Mouse (Mus musculus) hindbrain, embryonic 10.5 days (tissue): ENCODE results near the gene Hipk3. TPM values are rescaled to one million over a fixed set of nuclear protein-coding genes. Genes with fewer than 3 reads are reported as not detected.

Experiments
- DNase-seq: peaks from one replicate; pipeline ENCODE4 v3.0.0-alpha.2; 2017; ENCODE audit warnings: low spot score
- H3K27ac ChIP-seq: fragments of 300-500 bp; sonication (generic); 2 replicates; pipeline ENCODE4 v1.5.1; 2016; ENCODE audit warnings: mild to moderate bottlenecking, moderate library complexity
- H3K27me3 ChIP-seq: fragments of 300-500 bp; sonication (generic); 2 replicates; pipeline ENCODE4 v1.6.1; 2016; ENCODE audit warnings: mild to moderate bottlenecking; ENCODE audit not compliant: poor library complexity, insufficient read depth, severe bottlenecking
- H3K36me3 ChIP-seq: fragments of 300-500 bp; sonication (generic); 2 replicates; pipeline ENCODE4 v1.6.1; 2016; ENCODE audit warnings: mild to moderate bottlenecking, moderate library complexity
- H3K4me1 ChIP-seq: fragments of 300-500 bp; sonication (generic); replicated peaks from 2 replicates; pipeline ENCODE4 v1.6.1; 2016; ENCODE audit warnings: mild to moderate bottlenecking
- H3K4me3 ChIP-seq: fragments of 300-500 bp; sonication (generic); 2 replicates; pipeline ENCODE4 v1.5.1; 2016; ENCODE audit warnings: mild to moderate bottlenecking, moderate library complexity
- H3K9me3 ChIP-seq: fragments of 300-500 bp; sonication (generic); 2 replicates; pipeline ENCODE4 v1.6.1; 2016; ENCODE audit warnings: mild to moderate bottlenecking, moderate library complexity
- WGBS: fragments of 180-500 bp; shearing (Covaris S2); methylation state at CpG from one replicate; pipeline ENCODE4 v1.1.7; 2016; 5-methylcytosine and 5-hydroxymethylcytosine counted together
- polyA plus RNA-seq: library from polyadenylated mRNA; unstranded; fragments of >200 nt; fragmentation: Nextera tagmentation; extraction: Ambion mirVana; gene quantifications from 2 replicates; pipeline ENCODE4 v1.2.1, GENCODE M21; 2016

Hipk3 gene
- polyA plus RNA-seq: 7.0 and 8.4 TPM in 2 replicates

GRCm38 (mm10) chr2:104493951-104494800 lies at the start of gene Hipk3:
Gene Hipk3 (minus strand): TSS chr2:104494446.
- peaks cover 23% of the 10 kb centered on the region for H3K27me3 ChIP-seq
- peak within 1 kb of the TSS; percentile 92 for H3K4me3 ChIP-seq
- no peaks in the 10 kb centered on the region for H3K9me3 ChIP-seq
- H3K4me1 ChIP-seq: peaks cover 23% of the 10 kb centered on the region
- peak within 1 kb of the TSS; percentile 100 for H3K27ac ChIP-seq
- WGBS: under 1% methylated on average over 98 of the region's 98 CpGs
- H3K36me3 ChIP-seq: no peaks in the 10 kb centered on the region
- peak; percentile 82 for DNase-seq

GRCm38 (mm10) chr2:104540286-104540685 lies 46.0 kb upstream of the Hipk3 start:
- no peak for DNase-seq
- Histone ChIP-seq H3K36me3 (no peaks in the 10 kb centered on the region), H3K9me3 (peaks cover 3% of the 10 kb centered on the region; the same call in 1 of the 2 replicates), H3K27me3 (no peaks in the 10 kb centered on the region), H3K4me1 (no peaks in the 10 kb centered on the region), H3K27ac (no peak overlapping the region), H3K4me3 (no peak overlapping the region)
- 76% methylated on average over 2 of the region's 2 CpGs for WGBS

- H3K9me3 ChIP-seq: no peaks in the 10 kb centered on the region
- H3K4me1 ChIP-seq: no peaks in the 10 kb centered on the region
- no peak overlapping the region for H3K27ac ChIP-seq
- no peaks in the 10 kb centered on the region for H3K27me3 ChIP-seq
- no peaks in the 10 kb centered on the region for H3K36me3 ChIP-seq
- WGBS: 91% methylated on average over 3 of the region's 3 CpGs
- no peak overlapping the region for H3K4me3 ChIP-seq
- DNase-seq: no peak
Observed at GRCm38 (mm10) chr2:104534751-104535150, 40.5 kb upstream of the Hipk3 start.

- 61% methylated on average over 1 of the region's 1 CpGs for WGBS
- H3K4me3 ChIP-seq: no peak overlapping the region
- no peaks in the 10 kb centered on the region for H3K36me3 ChIP-seq
- H3K4me1 ChIP-seq: no peaks in the 10 kb centered on the region
- H3K9me3 ChIP-seq: no peaks in the 10 kb centered on the region
- no peak for DNase-seq
- no peaks in the 10 kb centered on the region for H3K27me3 ChIP-seq
- no peak overlapping the region for H3K27ac ChIP-seq
Observed at GRCm38 (mm10) chr2:104532548-104532947, 38.3 kb upstream of the Hipk3 start.

- no peak for DNase-seq
- Histone ChIP-seq H3K9me3 (no peaks in the 10 kb centered on the region), H3K36me3 (no peaks in the 10 kb centered on the region), H3K27ac (no peak overlapping the region), H3K27me3 (no peaks in the 10 kb centered on the region), H3K4me1 (no peaks in the 10 kb centered on the region), H3K4me3 (no peak overlapping the region)
- 72% methylated on average over 3 of the region's 3 CpGs for WGBS
Observed at GRCm38 (mm10) chr2:104526559-104526958, 32.3 kb upstream of the Hipk3 start.

GRCm38 (mm10) chr2:104525506-104525905 lies 31.3 kb upstream of the Hipk3 start:
- H3K4me3 ChIP-seq: no peak overlapping the region
- H3K36me3 ChIP-seq: no peaks in the 10 kb centered on the region
- DNase-seq: no peak
- H3K27me3 ChIP-seq: no peaks in the 10 kb centered on the region
- 82% methylated on average over 5 of the region's 5 CpGs for WGBS
- no peaks in the 10 kb centered on the region for H3K9me3 ChIP-seq
- no peaks in the 10 kb centered on the region for H3K4me1 ChIP-seq
- no peak overlapping the region for H3K27ac ChIP-seq

GRCm38 (mm10) chr2:104511622-104512021 lies 17.4 kb upstream of the Hipk3 start:
- H3K27me3 ChIP-seq: no peaks in the 10 kb centered on the region
- no peaks in the 10 kb centered on the region for H3K4me1 ChIP-seq
- WGBS: 87% methylated on average over 8 of the region's 8 CpGs
- DNase-seq: no peak
- H3K27ac ChIP-seq: no peak overlapping the region
- H3K9me3 ChIP-seq: no peaks in the 10 kb centered on the region
- H3K4me3 ChIP-seq: no peak overlapping the region
- no peaks in the 10 kb centered on the region for H3K36me3 ChIP-seq

GRCm38 (mm10) chr2:104502388-104502787 lies 8.1 kb upstream of the Hipk3 start:
- Histone ChIP-seq H3K4me3 (no peak overlapping the region), H3K9me3 (no peaks in the 10 kb centered on the region), H3K36me3 (no peaks in the 10 kb centered on the region), H3K4me1 (no peaks in the 10 kb centered on the region), H3K27me3 (no peaks in the 10 kb centered on the region), H3K27ac (no peak overlapping the region)
- DNase-seq: no peak
- WGBS: 73% methylated on average over 3 of the region's 3 CpGs

- Histone ChIP-seq H3K9me3 (no peaks in the 10 kb centered on the region), H3K4me3 (no peak overlapping the region), H3K27ac (no peak overlapping the region), H3K4me1 (no peaks in the 10 kb centered on the region), H3K36me3 (no peaks in the 10 kb centered on the region), H3K27me3 (peaks cover 11% of the 10 kb centered on the region)
- DNase-seq: no peak
- WGBS: 90% methylated on average over 2 of the region's 2 CpGs
Observed at GRCm38 (mm10) chr2:104501091-104501490, 6.8 kb upstream of the Hipk3 start.

- Histone ChIP-seq H3K36me3 (no peaks in the 10 kb centered on the region), H3K4me1 (peaks cover 12% of the 10 kb centered on the region), H3K4me3 (no peak overlapping the region), H3K27ac (no peak overlapping the region), H3K9me3 (no peaks in the 10 kb centered on the region), H3K27me3 (peaks cover 23% of the 10 kb centered on the region)
- 56% methylated on average over 4 of the region's 4 CpGs for WGBS
- no peak for DNase-seq
Observed at GRCm38 (mm10) chr2:104497771-104498170, 3.5 kb upstream of the Hipk3 start.

- peaks cover 23% of the 10 kb centered on the region for H3K27me3 ChIP-seq
- no peaks in the 10 kb centered on the region for H3K36me3 ChIP-seq
- no peak for DNase-seq
- 93% methylated on average over 2 of the region's 2 CpGs for WGBS
- H3K4me3 ChIP-seq: no peak overlapping the region
- H3K27ac ChIP-seq: no peak overlapping the region
- no peaks in the 10 kb centered on the region for H3K9me3 ChIP-seq
- peaks cover 17% of the 10 kb centered on the region for H3K4me1 ChIP-seq
Observed at GRCm38 (mm10) chr2:104497231-104497630, 3.0 kb upstream of the Hipk3 start.

GRCm38 (mm10) chr2:104496206-104496605 lies 2.0 kb upstream of the Hipk3 start:
- no peaks in the 10 kb centered on the region for H3K9me3 ChIP-seq
- no peaks in the 10 kb centered on the region for H3K36me3 ChIP-seq
- peaks cover 23% of the 10 kb centered on the region for H3K27me3 ChIP-seq
- peaks cover 23% of the 10 kb centered on the region for H3K4me1 ChIP-seq
- H3K4me3 ChIP-seq: no peak overlapping the region
- no peak overlapping the region for H3K27ac ChIP-seq
- 53% methylated on average over 5 of the region's 5 CpGs for WGBS
- DNase-seq: no peak

GRCm38 (mm10) chr2:104494801-104495185 lies 547 bp upstream of the Hipk3 start:
- peaks cover 23% of the 10 kb centered on the region for H3K27me3 ChIP-seq
- DNase-seq: no peak
- H3K4me3 ChIP-seq: peak overlapping the region; percentile 92
- no peaks in the 10 kb centered on the region for H3K36me3 ChIP-seq
- 14% methylated on average over 9 of the region's 9 CpGs for WGBS
- H3K9me3 ChIP-seq: no peaks in the 10 kb centered on the region
- peak overlapping the region; percentile 100 for H3K27ac ChIP-seq
- H3K4me1 ChIP-seq: peaks cover 23% of the 10 kb centered on the region
